ENCODE assay signal across 10 mouse cellular contexts in genomic region chr5:67848511-67849014, GRCm38 (mm10). TPM values are rescaled to one million over a fixed set of nuclear protein-coding genes. Genes with fewer than 3 reads are reported as not detected.
DNase-seq lines count a peak whose midpoint lies in the region; ATAC-seq and TF ChIP-seq lines count a peak whose summit lies in the region.
"Had no signal": no experiment of that assay in that cellular context is flagged by ENCODE, and none has a peak within 500 bp of the region (broad histone marks: within the 10 kb centered on the region; RNA-seq: fewer than 3 reads in every experiment).

No protein-coding gene starts in this region.

- DNase-seq in heart, embryonic 10.5 days (ENCODE audit: low spot score) = no peak
- no peak for DNase-seq in heart, postnatal 4 days
- DNase-seq in lung, adult 2 months = no peak
- no peak for DNase-seq in limb, embryonic 14.5 days (ENCODE audit: low spot score)
- no peak for DNase-seq in right cerebral cortex, postnatal 36 days (ENCODE audit: low spot score in 2 of 2)
- no peak for DNase-seq in left cerebral cortex, adult 8-10 months (ENCODE audit: low spot score in 2 of 2)
- DNase-seq: gastrocnemius, postnatal 14 days had no signal

- no peak for TF ChIP-seq POLR2A in lung, adult 2 months (IDR thresholded peaks at IDR 0.05; ENCODE audit: borderline replicate concordance, extremely low read depth, low read depth, low read length)
- no peak for TF ChIP-seq POLR2A in limb, embryonic 14.5 days (IDR thresholded peaks at IDR 0.05; ENCODE audit: borderline replicate concordance, extremely low read depth, insufficient read depth, insufficient read length)

- no peak for TF ChIP-seq CTCF in lung, adult 2 months (IDR thresholded peaks at IDR 0.05; ENCODE audit: insufficient read depth, low read length)

- ATAC-seq in lung, embryonic 15.5 days (ENCODE audit: borderline replicate concordance, extremely low read depth, low FRiP score, low TSS enrichment) = no peak
- ATAC-seq in limb, embryonic 14.5 days (ENCODE audit: low FRiP score, low read depth) = no peak
- no peak for ATAC-seq in neural tube, embryonic 14.5 days (ENCODE audit: low read depth)

- peak overlapping the region; percentile 88; the same call in 1 of the 2 replicates for H3K4me3 ChIP-seq in heart, embryonic 10.5 days
- no peak overlapping the region for H3K4me3 ChIP-seq in lung, embryonic 15.5 days
- no peak overlapping the region for H3K4me3 ChIP-seq in lung, adult 2 months (replicated peaks; ENCODE audit: extremely low read depth, low read depth, low read length)
- no peak overlapping the region for H3K4me3 ChIP-seq in limb, embryonic 14.5 days (replicated peaks; ENCODE audit: low read length)
- H3K4me3 ChIP-seq in neural tube, embryonic 14.5 days (ENCODE audit: low read depth, low read length) = no peak overlapping the region; the same call in 1 of the 2 replicates

- H3K36me3 ChIP-seq in heart, embryonic 10.5 days = no peaks in the 10 kb centered on the region
- no peaks in the 10 kb centered on the region for H3K36me3 ChIP-seq in lung, embryonic 15.5 days
- no peaks in the 10 kb centered on the region for H3K36me3 ChIP-seq in limb, embryonic 14.5 days (ENCODE audit: control insufficient read depth, insufficient read depth, low read length)
- no peaks in the 10 kb centered on the region for H3K36me3 ChIP-seq in neural tube, embryonic 14.5 days (ENCODE audit: control insufficient read depth, insufficient read depth, low read length)

- H3K4me1 ChIP-seq in heart, embryonic 10.5 days = peaks cover 20% of the 10 kb centered on the region
- 0 out of 2 replicates have a peak, but pooled peaks cover 8% of the 10 kb centered on the region for H3K4me1 ChIP-seq in lung, embryonic 15.5 days
- H3K4me1 ChIP-seq in lung, adult 2 months (ENCODE audit: control insufficient read depth, insufficient read depth, low read length) = no peaks in the 10 kb centered on the region; the same call in none of the 2 replicates
- H3K4me1 ChIP-seq in limb, embryonic 14.5 days (ENCODE audit: control insufficient read depth, insufficient read depth, low read length) = peaks cover 12% of the 10 kb centered on the region; the same call in 1 of the 2 replicates
- peaks cover 23% of the 10 kb centered on the region; the same call in 1 of the 2 replicates for H3K4me1 ChIP-seq in neural tube, embryonic 14.5 days (ENCODE audit: control insufficient read depth, insufficient read depth, low read length)

- peak overlapping the region; percentile 94; the same call in 1 of the 2 replicates for H3K4me2 ChIP-seq in lung, embryonic 15.5 days
- 0 out of 2 replicates have a peak overlapping the region, but pooled peaks have one; percentile 95 for H3K4me2 ChIP-seq in limb, embryonic 14.5 days (replicated peaks; ENCODE audit: low read depth, low read length, severe bottlenecking)
- H3K4me2 ChIP-seq in neural tube, embryonic 14.5 days (ENCODE audit: low read depth, low read length) = peak overlapping the region; percentile 80

- H3K27ac ChIP-seq in heart, embryonic 10.5 days = no peak overlapping the region
- H3K27ac ChIP-seq in lung, embryonic 15.5 days = no peak overlapping the region
- no peak overlapping the region for H3K27ac ChIP-seq in limb, embryonic 14.5 days (replicated peaks; ENCODE audit: low read depth, low read length)
- peak overlapping the region; percentile 35; the same call in 1 of the 2 replicates for H3K27ac ChIP-seq in neural tube, embryonic 14.5 days (ENCODE audit: low read depth, low read length)

- 64% methylated on average over 12 of the region's 12 CpGs for WGBS in heart, embryonic 10.5 days
- 45% methylated on average over 12 of the region's 12 CpGs for WGBS in lung, embryonic 15.5 days
- WGBS in lung, adult 2 months = 50% methylated on average over 12 of the region's 12 CpGs
- WGBS in limb, embryonic 14.5 days = 74% methylated on average over 12 of the region's 12 CpGs
- WGBS in neural tube, embryonic 14.5 days = 43% methylated on average over 12 of the region's 12 CpGs

- no peaks in the 10 kb centered on the region for H3K9me3 ChIP-seq in heart, embryonic 10.5 days
- no peaks in the 10 kb centered on the region for H3K9me3 ChIP-seq in lung, embryonic 15.5 days
- H3K9me3 ChIP-seq in limb, embryonic 14.5 days (ENCODE audit: control insufficient read depth, low read length) = no peaks in the 10 kb centered on the region
- H3K9me3 ChIP-seq in neural tube, embryonic 14.5 days (ENCODE audit: control insufficient read depth, low read length) = no peaks in the 10 kb centered on the region

- no peak overlapping the region for H3K9ac ChIP-seq in lung, embryonic 15.5 days
- H3K9ac ChIP-seq in limb, embryonic 14.5 days (ENCODE audit: low read depth, low read length, severe bottlenecking) = no peak overlapping the region
- H3K9ac ChIP-seq in neural tube, embryonic 14.5 days (replicated peaks; ENCODE audit: low read depth, low read length) = no peak overlapping the region

- no peaks in the 10 kb centered on the region for H3K27me3 ChIP-seq in heart, embryonic 10.5 days (ENCODE audit: insufficient read depth, poor library complexity, severe bottlenecking)
- H3K27me3 ChIP-seq in lung, embryonic 15.5 days = peaks cover 6% of the 10 kb centered on the region
- peaks cover 19% of the 10 kb centered on the region for H3K27me3 ChIP-seq in limb, embryonic 14.5 days (ENCODE audit: control insufficient read depth, insufficient read depth, low read length)
- no peaks in the 10 kb centered on the region for H3K27me3 ChIP-seq in neural tube, embryonic 14.5 days (ENCODE audit: control insufficient read depth, insufficient read depth, low read length)

RNA-seq across cellular contexts. Expression of gene Atp8a1, which starts 1.3 kb away (rescaled TPM):
- 16.2 and 19.9 TPM in 2 replicates for polyA plus RNA-seq in heart, embryonic 10.5 days (2016; fragmentation: Nextera tagmentation; extraction: Ambion mirVana)
- total RNA-seq in heart, postnatal 4 days (2021) = 10 to 100 TPM; 16.3 to 19.4 TPM
- polyA plus RNA-seq in lung, embryonic 15.5 days (2015; fragmentation: Nextera tagmentation; extraction: Ambion mirVana) = 46.9 and 53.6 TPM in 2 replicates
- polyA plus RNA-seq in lung, adult 2 months (2012; rRNA removed) = 75.7 and 171 TPM in 2 replicates
- polyA plus RNA-seq in limb, embryonic 14.5 days (2012; rRNA removed) = 7.1 and 7.3 TPM in 2 replicates
- polyA plus RNA-seq in limb, embryonic 14.5 days (2014; fragmentation: Nextera tagmentation; extraction: Ambion mirVana) = 6.9 and 9.0 TPM in 2 replicates
- 72.6 and 81.5 TPM in 2 replicates for polyA plus RNA-seq in neural tube, embryonic 14.5 days (2014; fragmentation: Nextera tagmentation; extraction: Ambion mirVana)
- 100 to 1,000 TPM; 173 to 214 (median 183) TPM for total RNA-seq in left cerebral cortex, adult 8-10 months (2022)
- polyA plus RNA-seq: C2C12 had no signal
